Mouse (Mus musculus): ENCODE data around the gene Abcg8. TPM values are rescaled to one million over a fixed set of nuclear protein-coding genes. Genes with fewer than 3 reads are reported as not detected.

Gene Abcg8
- total and polyA plus RNA-seq, 3 experiments: not detected

DNA sequence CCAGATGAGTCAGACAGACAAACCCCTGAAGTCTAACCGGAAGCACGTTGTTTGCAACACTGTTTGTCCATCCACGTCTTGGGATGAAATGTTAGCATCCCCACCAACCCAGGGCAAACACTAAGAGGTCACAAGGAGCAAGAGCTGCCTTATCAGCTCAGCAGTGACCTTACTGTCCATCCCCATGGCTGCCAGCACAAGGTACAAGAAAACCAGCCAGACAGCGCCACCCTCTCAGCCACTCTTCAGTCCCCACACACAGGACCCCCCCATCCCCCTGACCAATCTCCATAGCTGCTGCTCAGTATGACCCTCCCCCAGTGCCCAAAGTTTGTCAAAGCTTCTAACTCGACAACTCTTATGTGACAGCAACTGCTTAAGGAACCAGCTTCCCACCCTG, 41.3 kb downstream of the Abcg8 start:
- H3K36me3 ChIP-seq (ENCODE audit: control insufficient read depth, insufficient read depth, low read length): no peaks in the 10 kb centered on the region; the same call in 1 of the 2 replicates
- DNase-seq: no peak
- H3K27ac ChIP-seq: no peak overlapping the region
- no peaks in the 10 kb centered on the region for H3K27me3 ChIP-seq (ENCODE audit: control insufficient read depth, insufficient read depth, low read length)
- no peak overlapping the region for H3K4me3 ChIP-seq
- intact Hi-C loops (cut with DNase I): no loop called here
- no peak overlapping the region for H3K9ac ChIP-seq (ENCODE audit: low read depth, low read length)
- WGBS: 86% methylated on average over 5 of the region's 5 CpGs
- TF ChIP-seq POLR2A (IDR thresholded peaks at IDR 0.05; ENCODE audit: insufficient read depth, low read depth, low read length) (no peak), EP300 (IDR thresholded peaks at IDR 0.05; ENCODE audit: insufficient read depth, low read depth, low read length) (no peak), CTCF (IDR thresholded peaks at IDR 0.05) (no peak)
- H3K79me2 ChIP-seq (replicated peaks; ENCODE audit: control insufficient read depth, insufficient read depth, low read length): no peaks in the 10 kb centered on the region
- no peaks in the 10 kb centered on the region for H3K4me1 ChIP-seq (ENCODE audit: control insufficient read depth, insufficient read depth, low read length)

DNA sequence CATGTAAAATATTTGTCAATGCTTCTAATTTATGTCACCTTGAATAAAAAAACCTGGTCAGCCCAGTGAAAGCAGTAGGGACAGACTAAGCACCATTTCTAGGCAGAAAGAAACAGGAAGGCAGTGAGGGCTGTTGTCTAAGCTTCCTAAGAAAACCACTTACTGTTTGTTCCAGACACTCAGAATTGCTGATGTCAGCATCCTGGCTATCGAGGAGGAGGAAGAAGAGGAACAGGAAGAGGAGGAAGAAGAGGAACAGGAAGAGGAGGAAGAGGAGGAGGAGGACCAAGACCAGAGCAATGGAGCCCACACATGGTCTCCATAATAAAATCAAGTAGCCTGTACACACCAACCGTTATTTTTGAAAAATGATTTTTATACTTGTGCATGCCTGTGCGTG, 43.0 kb downstream of the Abcg8 start:
- H3K36me3 ChIP-seq (ENCODE audit: control insufficient read depth, insufficient read depth, low read length): no peaks in the 10 kb centered on the region
- H3K27me3 ChIP-seq (ENCODE audit: control insufficient read depth, insufficient read depth, low read length): no peaks in the 10 kb centered on the region
- no peak overlapping the region for H3K27ac ChIP-seq
- intact Hi-C loops (cut with DNase I): no loop called here
- H3K9ac ChIP-seq (ENCODE audit: low read depth, low read length): no peak overlapping the region
- H3K4me3 ChIP-seq: no peak overlapping the region
- TF ChIP-seq EP300 (IDR thresholded peaks at IDR 0.05; ENCODE audit: insufficient read depth, low read depth, low read length) (no peak), CTCF (IDR thresholded peaks at IDR 0.05) (no peak), POLR2A (IDR thresholded peaks at IDR 0.05; ENCODE audit: insufficient read depth, low read depth, low read length) (no peak)
- no peaks in the 10 kb centered on the region for H3K79me2 ChIP-seq (replicated peaks; ENCODE audit: control insufficient read depth, insufficient read depth, low read length)
- DNase-seq: no peak
- 52% methylated on average over 3 of the region's 3 CpGs for WGBS
- H3K4me1 ChIP-seq (ENCODE audit: control insufficient read depth, insufficient read depth, low read length): no peaks in the 10 kb centered on the region

DNA sequence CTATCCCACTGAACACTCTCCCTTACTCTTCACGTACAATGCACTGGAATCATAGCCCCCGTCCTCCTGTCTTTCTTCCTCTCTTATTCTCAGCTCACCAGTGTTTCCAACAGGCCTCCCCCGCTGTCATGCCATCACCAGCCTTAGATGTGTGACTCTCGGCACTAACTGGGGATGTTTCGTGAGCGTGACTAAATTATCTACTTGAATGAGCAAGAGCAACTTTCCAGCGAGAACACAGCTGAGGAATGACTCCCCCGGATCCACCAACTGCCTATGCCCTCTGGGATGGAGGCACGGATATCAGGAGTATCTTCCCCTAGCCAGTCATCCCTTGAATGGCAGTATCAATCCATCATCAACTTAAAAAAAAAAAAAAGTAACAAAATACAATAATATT, 47.9 kb downstream of the Abcg8 start:
- H3K27me3 ChIP-seq (ENCODE audit: control insufficient read depth, insufficient read depth, low read length): no peaks in the 10 kb centered on the region
- no peak overlapping the region for H3K4me3 ChIP-seq
- H3K27ac ChIP-seq: no peak overlapping the region
- H3K9ac ChIP-seq (ENCODE audit: low read depth, low read length): no peak overlapping the region
- DNase-seq: no peak
- intact Hi-C loops (cut with DNase I): no loop called here
- no peaks in the 10 kb centered on the region for H3K79me2 ChIP-seq (replicated peaks; ENCODE audit: control insufficient read depth, insufficient read depth, low read length)
- TF ChIP-seq EP300 (IDR thresholded peaks at IDR 0.05; ENCODE audit: insufficient read depth, low read depth, low read length): no peak
- no peak for TF ChIP-seq POLR2A (IDR thresholded peaks at IDR 0.05; ENCODE audit: insufficient read depth, low read depth, low read length)
- no peak for TF ChIP-seq CTCF (IDR thresholded peaks at IDR 0.05)
- 75% methylated on average over 9 of the region's 9 CpGs for WGBS
- no peaks in the 10 kb centered on the region for H3K4me1 ChIP-seq (ENCODE audit: control insufficient read depth, insufficient read depth, low read length)
- no peaks in the 10 kb centered on the region for H3K36me3 ChIP-seq (ENCODE audit: control insufficient read depth, insufficient read depth, low read length)

DNA sequence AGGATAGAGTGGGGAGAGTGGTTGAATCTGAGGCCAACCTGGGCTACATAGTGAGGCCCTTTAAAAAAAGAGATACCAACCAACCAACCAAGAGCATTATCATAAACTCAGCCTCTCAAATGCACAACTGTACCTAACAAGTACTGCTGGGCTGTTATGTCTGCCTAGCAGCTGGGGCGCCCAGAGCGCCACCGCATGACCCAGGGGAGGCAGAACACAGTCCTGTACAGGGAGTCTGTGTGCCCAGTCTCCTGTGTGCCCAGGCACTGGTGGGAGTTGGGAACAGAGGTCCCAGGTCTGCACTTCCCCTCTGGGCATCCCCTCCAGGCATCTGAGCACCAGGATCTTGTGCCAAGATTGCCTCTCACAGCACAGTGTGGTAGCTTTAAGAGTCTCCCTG, 49.1 kb downstream of the Abcg8 start:
- Histone ChIP-seq H3K79me2 (replicated peaks; ENCODE audit: control insufficient read depth, insufficient read depth, low read length) (no peaks in the 10 kb centered on the region), H3K9ac (ENCODE audit: low read depth, low read length) (no peak overlapping the region), H3K4me1 (ENCODE audit: control insufficient read depth, insufficient read depth, low read length) (no peaks in the 10 kb centered on the region), H3K27me3 (ENCODE audit: control insufficient read depth, insufficient read depth, low read length) (no peaks in the 10 kb centered on the region), H3K27ac (no peak overlapping the region), H3K36me3 (ENCODE audit: control insufficient read depth, insufficient read depth, low read length) (peaks cover 2% of the 10 kb centered on the region; the same call in 1 of the 2 replicates), H3K4me3 (no peak overlapping the region)
- TF ChIP-seq EP300 (IDR thresholded peaks at IDR 0.05; ENCODE audit: insufficient read depth, low read depth, low read length) (no peak), POLR2A (IDR thresholded peaks at IDR 0.05; ENCODE audit: insufficient read depth, low read depth, low read length) (no peak), CTCF (IDR thresholded peaks at IDR 0.05) (no peak)
- DNase-seq: no peak
- 98% methylated on average over 3 of the region's 3 CpGs for WGBS
- intact Hi-C loops (cut with DNase I): no loop called here

DNA sequence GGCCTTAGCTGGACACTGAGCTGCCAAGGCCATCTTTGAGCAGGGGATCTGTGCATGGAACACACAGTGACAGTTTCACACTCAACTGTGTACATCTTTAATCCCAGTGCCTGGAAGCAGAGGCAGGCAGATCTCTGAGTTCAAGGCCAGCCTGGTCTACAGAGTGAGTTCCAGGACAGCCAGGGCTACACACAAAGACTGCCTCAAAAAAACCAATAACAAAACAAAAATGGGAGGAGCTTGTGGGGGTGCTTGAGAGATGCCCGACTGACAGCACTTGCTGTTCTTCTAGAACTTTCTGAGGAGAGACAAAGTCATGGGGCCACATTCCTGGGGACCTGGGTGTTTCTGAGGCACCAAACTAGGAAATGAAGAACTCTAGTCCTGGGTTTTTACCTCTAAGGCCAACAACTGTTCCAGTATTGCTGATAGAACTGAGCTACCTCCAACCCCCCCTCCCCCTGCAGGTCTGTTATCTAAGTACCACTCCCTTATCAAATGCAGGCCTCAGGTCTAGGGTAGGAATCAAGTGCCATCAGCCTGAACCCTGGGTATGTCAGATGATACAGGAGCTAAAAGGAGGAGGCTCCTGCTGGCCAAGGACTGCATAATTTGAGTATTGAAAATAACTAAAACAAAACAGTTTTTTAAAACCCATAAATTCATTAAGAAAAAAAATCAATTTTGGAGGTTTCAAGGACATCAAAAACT, 52.3 kb downstream of the Abcg8 start:
- Histone ChIP-seq H3K4me1 (ENCODE audit: control insufficient read depth, insufficient read depth, low read length) (no peaks in the 10 kb centered on the region), H3K27me3 (ENCODE audit: control insufficient read depth, insufficient read depth, low read length) (no peaks in the 10 kb centered on the region), H3K36me3 (ENCODE audit: control insufficient read depth, insufficient read depth, low read length) (peaks cover 2% of the 10 kb centered on the region; the same call in 1 of the 2 replicates), H3K27ac (no peak overlapping the region), H3K79me2 (replicated peaks; ENCODE audit: control insufficient read depth, insufficient read depth, low read length) (no peaks in the 10 kb centered on the region), H3K4me3 (no peak overlapping the region), H3K9ac (ENCODE audit: low read depth, low read length) (no peak overlapping the region)
- no peak for DNase-seq
- TF ChIP-seq POLR2A (IDR thresholded peaks at IDR 0.05; ENCODE audit: insufficient read depth, low read depth, low read length): no peak
- TF ChIP-seq EP300 (IDR thresholded peaks at IDR 0.05; ENCODE audit: insufficient read depth, low read depth, low read length): no peak
- no peak for TF ChIP-seq CTCF (IDR thresholded peaks at IDR 0.05)
- WGBS: 83% methylated on average over 1 of the region's 1 CpGs
- intact Hi-C loops (cut with DNase I): no loop called here

DNA sequence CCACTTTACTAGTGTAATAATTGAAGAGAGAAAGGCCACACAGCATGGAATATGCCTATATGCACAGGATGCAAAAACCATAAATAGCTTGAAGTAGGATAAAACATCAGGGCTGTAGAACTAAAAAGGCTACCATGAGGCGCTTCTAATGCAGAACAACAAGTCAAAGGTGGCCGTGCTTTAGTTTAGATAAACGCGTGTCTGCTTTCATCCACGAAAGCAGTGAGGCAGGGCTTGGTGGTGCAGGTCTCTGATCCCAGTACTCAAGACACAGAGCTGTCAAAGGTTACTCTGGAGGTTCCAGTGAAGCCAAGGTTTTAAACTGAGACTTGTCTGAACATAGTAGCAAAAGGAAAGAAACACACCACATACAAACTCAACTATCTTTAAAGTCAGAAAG, 53.0 kb downstream of the Abcg8 start:
- Histone ChIP-seq H3K36me3 (ENCODE audit: control insufficient read depth, insufficient read depth, low read length) (peaks cover 2% of the 10 kb centered on the region; the same call in 1 of the 2 replicates), H3K4me3 (no peak overlapping the region), H3K27ac (no peak overlapping the region), H3K79me2 (replicated peaks; ENCODE audit: control insufficient read depth, insufficient read depth, low read length) (no peaks in the 10 kb centered on the region), H3K4me1 (ENCODE audit: control insufficient read depth, insufficient read depth, low read length) (no peaks in the 10 kb centered on the region), H3K9ac (ENCODE audit: low read depth, low read length) (no peak overlapping the region), H3K27me3 (ENCODE audit: control insufficient read depth, insufficient read depth, low read length) (no peaks in the 10 kb centered on the region)
- DNase-seq: no peak
- intact Hi-C loops (cut with DNase I): no loop called here
- TF ChIP-seq CTCF (IDR thresholded peaks at IDR 0.05) (no peak), POLR2A (IDR thresholded peaks at IDR 0.05; ENCODE audit: insufficient read depth, low read depth, low read length) (no peak), EP300 (IDR thresholded peaks at IDR 0.05; ENCODE audit: insufficient read depth, low read depth, low read length) (no peak)
- WGBS: 86% methylated on average over 5 of the region's 5 CpGs
